In genomic region chr14:47554236-47554635, GRCm38 (mm10) we compare ENCODE assay signal across 24 mouse cellular contexts. TPM values are rescaled to one million over a fixed set of nuclear protein-coding genes. Genes with fewer than 3 reads are reported as not detected.
A peak's percentile ranks its signal among the peaks of the same experiment; 100 is the strongest.
DNase-seq lines count a peak whose midpoint lies in the region; ATAC-seq and TF ChIP-seq lines count a peak whose summit lies in the region.
"Had no signal": no experiment of that assay in that cellular context is flagged by ENCODE, and none has a peak within 500 bp of the region (broad histone marks: within the 10 kb centered on the region; RNA-seq: fewer than 3 reads in every experiment).

No protein-coding gene starts in this region.

- H3K9ac ChIP-seq in intestine, postnatal 0 days (ENCODE audit: low read depth, low read length) = no peak overlapping the region
- no peak overlapping the region for H3K9ac ChIP-seq in intestine, embryonic 16.5 days (ENCODE audit: low read depth, low read length)
- H3K9ac ChIP-seq in stomach, postnatal 0 days (ENCODE audit: low read length) = no peak overlapping the region
- H3K9ac ChIP-seq: forebrain, embryonic 13.5 days; heart, embryonic 13.5 days; hindbrain, embryonic 14.5 days had no signal

- no peak overlapping the region for H3K4me3 ChIP-seq in intestine, postnatal 0 days (ENCODE audit: low read depth, low read length)
- no peak overlapping the region for H3K4me3 ChIP-seq in intestine, embryonic 16.5 days (ENCODE audit: low read length)
- no peak overlapping the region for H3K4me3 ChIP-seq in stomach, postnatal 0 days (ENCODE audit: low read depth, low read length)
- H3K4me3 ChIP-seq: forebrain, embryonic 10.5 days; forebrain, embryonic 13.5 days; heart, embryonic 13.5 days had no signal

- no peaks in the 10 kb centered on the region for H3K4me1 ChIP-seq in intestine, postnatal 0 days (replicated peaks; ENCODE audit: control insufficient read depth, insufficient read depth, low read length)
- no peaks in the 10 kb centered on the region for H3K4me1 ChIP-seq in intestine, embryonic 16.5 days (ENCODE audit: control insufficient read depth, insufficient read depth, low read length)
- H3K4me1 ChIP-seq in stomach, postnatal 0 days (replicated peaks; ENCODE audit: control insufficient read depth, insufficient read depth) = no peaks in the 10 kb centered on the region
- H3K4me1 ChIP-seq: forebrain, embryonic 10.5 days; forebrain, embryonic 13.5 days; heart, embryonic 13.5 days had no signal

- ATAC-seq in intestine, postnatal 0 days = 0 out of 2 replicates have a peak, but pooled peaks have one; percentile 41
- ATAC-seq in intestine, embryonic 16.5 days = no peak
- peak; percentile 43; the same call in 1 of the 2 replicates for ATAC-seq in megakaryocyte, adult 5-6 weeks (ENCODE audit: poor library complexity, severe bottlenecking)
- peak; percentile 45; the same call in 1 of the 2 replicates for ATAC-seq in stomach, postnatal 0 days (ENCODE audit: low FRiP score, low TSS enrichment)
- ATAC-seq: activated CD4-positive, CD25-positive, alpha-beta regulatory T cell, adult 4 months; forebrain, embryonic 13.5 days; forebrain, embryonic 16.5 days; hindbrain, postnatal 0 days; inflammation-experienced regulatory T-cells, adult 6 months had no signal

- no peak for TF ChIP-seq EP300 in stomach, postnatal 0 days (optimal IDR thresholded peaks at IDR 0.05)

- no peak overlapping the region for H3K4me2 ChIP-seq in intestine, postnatal 0 days (replicated peaks; ENCODE audit: low read depth)
- no peak overlapping the region for H3K4me2 ChIP-seq in intestine, embryonic 16.5 days (ENCODE audit: low read depth, low read length)
- no peak overlapping the region for H3K4me2 ChIP-seq in stomach, postnatal 0 days (replicated peaks; ENCODE audit: low read depth)
- H3K4me2 ChIP-seq: forebrain, embryonic 13.5 days; heart, embryonic 13.5 days; hindbrain, embryonic 14.5 days had no signal

- DNase-seq in stomach, postnatal 0 days (ENCODE audit: low spot score) = no peak
- no peak for DNase-seq in lung, adult 18-20 months
- DNase-seq in adrenal gland, postnatal 10 days = no peak
- DNase-seq: adrenal gland, adult 8-10 months; adrenal gland, postnatal 36 days; cerebellum, adult 18-20 months; cerebellum, adult 9-10 months; cerebellum, postnatal 14 days; gastrocnemius, postnatal 10 days; gastrocnemius, postnatal 36 days; heart, adult 11 months; heart, postnatal 14 days; heart, postnatal 4 days had no signal

- H3K36me3 ChIP-seq in intestine, postnatal 0 days (ENCODE audit: control insufficient read depth, insufficient read depth) = peaks cover 32% of the 10 kb centered on the region
- peaks cover 9% of the 10 kb centered on the region; the same call in 1 of the 2 replicates for H3K36me3 ChIP-seq in intestine, embryonic 16.5 days (ENCODE audit: control insufficient read depth, insufficient read depth, low read length)
- H3K36me3 ChIP-seq in stomach, postnatal 0 days (ENCODE audit: control insufficient read depth, insufficient read depth, low read length) = no peaks in the 10 kb centered on the region; the same call in 1 of the 2 replicates

- no peak overlapping the region for H3K27ac ChIP-seq in intestine, postnatal 0 days (ENCODE audit: low read depth, low read length)
- H3K27ac ChIP-seq in intestine, embryonic 16.5 days (ENCODE audit: low read length) = no peak overlapping the region
- no peak overlapping the region for H3K27ac ChIP-seq in stomach, postnatal 0 days (replicated peaks)
- H3K27ac ChIP-seq: forebrain, embryonic 10.5 days; forebrain, embryonic 13.5 days; heart, embryonic 13.5 days; hindbrain, embryonic 14.5 days; hindbrain, postnatal 0 days had no signal

- 81% methylated on average over 4 of the region's 4 CpGs for WGBS in intestine, postnatal 0 days
- WGBS in intestine, embryonic 16.5 days = 91% methylated on average over 4 of the region's 4 CpGs
- 80% methylated on average over 3 of the region's 4 CpGs for WGBS in stomach, postnatal 0 days

- no peaks in the 10 kb centered on the region for H3K27me3 ChIP-seq in intestine, postnatal 0 days (replicated peaks; ENCODE audit: control insufficient read depth, insufficient read depth, low read length)
- H3K27me3 ChIP-seq in intestine, embryonic 16.5 days (replicated peaks; ENCODE audit: control insufficient read depth, insufficient read depth, low read length) = no peaks in the 10 kb centered on the region
- no peaks in the 10 kb centered on the region for H3K27me3 ChIP-seq in stomach, postnatal 0 days (ENCODE audit: control insufficient read depth, insufficient read depth, low read length)
- H3K27me3 ChIP-seq: forebrain, embryonic 13.5 days; heart, embryonic 13.5 days had no signal

- no peak for TF ChIP-seq CTCF in intestine, postnatal 0 days (IDR thresholded peaks at IDR 0.05; ENCODE audit: low read depth)
- TF ChIP-seq CTCF in stomach, postnatal 0 days (IDR thresholded peaks at IDR 0.05; ENCODE audit: low read depth) = no peak

- no peaks in the 10 kb centered on the region for H3K9me3 ChIP-seq in intestine, postnatal 0 days (ENCODE audit: control insufficient read depth)
- H3K9me3 ChIP-seq in intestine, embryonic 16.5 days (ENCODE audit: control insufficient read depth, low read length) = no peaks in the 10 kb centered on the region
- H3K9me3 ChIP-seq in stomach, postnatal 0 days (ENCODE audit: control insufficient read depth, low read length) = no peaks in the 10 kb centered on the region
- H3K9me3 ChIP-seq: forebrain, embryonic 10.5 days; forebrain, embryonic 13.5 days; heart, embryonic 13.5 days had no signal

RNA-seq across cellular contexts. Expression of gene Atg14, which starts 16.2 kb away (rescaled TPM):
- polyA plus RNA-seq in intestine, postnatal 0 days (2015; fragmentation: Nextera tagmentation; extraction: Ambion mirVana) = 6.4 and 7.8 TPM in 2 replicates
- polyA plus RNA-seq in intestine, embryonic 16.5 days (2015; fragmentation: Nextera tagmentation; extraction: Ambion mirVana) = 11.4 and 11.7 TPM in 2 replicates
- total RNA-seq in megakaryocyte, adult 5-6 weeks (2015) = 3.7 and 4.5 TPM in 2 replicates
- total RNA-seq in megakaryocyte, adult 5-6 weeks (2017) = 4.2 and 6.4 TPM in 2 replicates
- polyA plus RNA-seq in stomach, postnatal 0 days (2015; fragmentation: Nextera tagmentation; extraction: Ambion mirVana) = 6.9 and 7.8 TPM in 2 replicates
- 10 to 100 TPM; 10.3 to 14.2 TPM for total RNA-seq in adrenal gland, postnatal 10 days (2021)
